Mouse (Mus musculus): ENCODE measurements around the gene Thsd4.

GRCm38 (mm10) chr9:60024545-60024944 lies 497.3 kb downstream of the Thsd4 start:
- TF ChIP-seq EP300 (IDR thresholded peaks at IDR 0.05; ENCODE audit: low read depth) (no peak), CTCF (IDR thresholded peaks at IDR 0.05; ENCODE audit: low read depth) (no peak)
